Comparison of ENCODE assay signal across 29 mouse cellular contexts in genomic region chr6:5269641-5270040, GRCm38 (mm10). TPM values are rescaled to one million over a fixed set of nuclear protein-coding genes. Genes with fewer than 3 reads are reported as not detected.
A peak's percentile ranks its signal among the peaks of the same experiment; 100 is the strongest.
DNase-seq lines count a peak whose midpoint lies in the region; ATAC-seq and TF ChIP-seq lines count a peak whose summit lies in the region.
"Had no signal": no experiment of that assay in that cellular context is flagged by ENCODE, and none has a peak within 500 bp of the region (broad histone marks: within the 10 kb centered on the region; RNA-seq: fewer than 3 reads in every experiment).

No protein-coding gene starts in this region.

- no peak overlapping the region for H3K4me3 ChIP-seq in hindbrain, embryonic 13.5 days
- H3K4me3 ChIP-seq in hindbrain, embryonic 11.5 days (ENCODE audit: low read depth, low read length): no peak overlapping the region
- no peak overlapping the region for H3K4me3 ChIP-seq in hindbrain, postnatal 0 days (ENCODE audit: low read length)
- no peak overlapping the region for H3K4me3 ChIP-seq in hindbrain, embryonic 10.5 days
- no peak overlapping the region for H3K4me3 ChIP-seq in midbrain, postnatal 0 days (ENCODE audit: low read depth, low read length)
- H3K4me3 ChIP-seq in midbrain, embryonic 16.5 days (ENCODE audit: low read depth, low read length): no peak overlapping the region
- H3K4me3 ChIP-seq: embryonic facial prominence, embryonic 12.5 days; embryonic facial prominence, embryonic 15.5 days; gastrocnemius, adult 2 months; heart, embryonic 10.5 days; heart, embryonic 13.5 days; intestine, embryonic 15.5 days had no signal

- no peaks in the 10 kb centered on the region for H3K27me3 ChIP-seq in hindbrain, embryonic 13.5 days
- no peaks in the 10 kb centered on the region for H3K27me3 ChIP-seq in hindbrain, embryonic 11.5 days (ENCODE audit: control insufficient read depth, insufficient read depth, low read length)
- no peaks in the 10 kb centered on the region for H3K27me3 ChIP-seq in hindbrain, postnatal 0 days (ENCODE audit: insufficient read depth, low read length)
- H3K27me3 ChIP-seq in hindbrain, embryonic 10.5 days (ENCODE audit: insufficient read depth, poor library complexity, severe bottlenecking): no peaks in the 10 kb centered on the region
- no peaks in the 10 kb centered on the region for H3K27me3 ChIP-seq in midbrain, postnatal 0 days (ENCODE audit: insufficient read depth, low read length)
- H3K27me3 ChIP-seq in midbrain, embryonic 16.5 days (ENCODE audit: control insufficient read depth, insufficient read depth, low read depth, low read length): no peaks in the 10 kb centered on the region
- H3K27me3 ChIP-seq: CH12.LX; embryonic facial prominence, embryonic 12.5 days; embryonic facial prominence, embryonic 15.5 days; heart, embryonic 13.5 days; intestine, embryonic 15.5 days; Patski had no signal

- 71% methylated on average over 6 of the region's 6 CpGs for WGBS in hindbrain, embryonic 13.5 days
- 81% methylated on average over 6 of the region's 6 CpGs for WGBS in hindbrain, embryonic 11.5 days
- WGBS in hindbrain, postnatal 0 days: 70% methylated on average over 6 of the region's 6 CpGs
- WGBS in hindbrain, embryonic 10.5 days: 89% methylated on average over 6 of the region's 6 CpGs
- WGBS in midbrain, postnatal 0 days: 77% methylated on average over 6 of the region's 6 CpGs
- 68% methylated on average over 6 of the region's 6 CpGs for WGBS in midbrain, embryonic 16.5 days

- ATAC-seq in hindbrain, embryonic 13.5 days (ENCODE audit: low FRiP score): no peak
- ATAC-seq in hindbrain, embryonic 11.5 days (ENCODE audit: low FRiP score): no peak
- ATAC-seq in hindbrain, postnatal 0 days: 0 out of 2 replicates have a peak, but pooled peaks have one; percentile 38
- ATAC-seq in midbrain, postnatal 0 days (ENCODE audit: low FRiP score): no peak
- ATAC-seq in midbrain, embryonic 16.5 days: no peak
- ATAC-seq: forebrain, embryonic 14.5 days; forebrain, postnatal 0 days; intestine, embryonic 15.5 days; Patski had no signal

- no peaks in the 10 kb centered on the region for H3K9me3 ChIP-seq in hindbrain, embryonic 13.5 days
- H3K9me3 ChIP-seq in hindbrain, embryonic 11.5 days (ENCODE audit: control insufficient read depth, low read length): no peaks in the 10 kb centered on the region
- no peaks in the 10 kb centered on the region for H3K9me3 ChIP-seq in hindbrain, postnatal 0 days (ENCODE audit: low read length)
- no peaks in the 10 kb centered on the region for H3K9me3 ChIP-seq in hindbrain, embryonic 10.5 days
- H3K9me3 ChIP-seq in midbrain, postnatal 0 days (ENCODE audit: low read length): no peaks in the 10 kb centered on the region
- no peaks in the 10 kb centered on the region for H3K9me3 ChIP-seq in midbrain, embryonic 16.5 days (replicated peaks; ENCODE audit: control insufficient read depth, low read length, poor library complexity, severe bottlenecking)
- H3K9me3 ChIP-seq: embryonic facial prominence, embryonic 12.5 days; embryonic facial prominence, embryonic 15.5 days; G1E; heart, embryonic 10.5 days; heart, embryonic 13.5 days; intestine, embryonic 15.5 days had no signal

- H3K4me1 ChIP-seq in hindbrain, embryonic 13.5 days (replicated peaks): no peaks in the 10 kb centered on the region; the same call in 1 of the 2 replicates
- H3K4me1 ChIP-seq in hindbrain, embryonic 11.5 days (replicated peaks; ENCODE audit: control insufficient read depth, insufficient read depth, low read length): no peaks in the 10 kb centered on the region
- no peaks in the 10 kb centered on the region for H3K4me1 ChIP-seq in hindbrain, postnatal 0 days (ENCODE audit: insufficient read depth, low read length)
- no peaks in the 10 kb centered on the region for H3K4me1 ChIP-seq in hindbrain, embryonic 10.5 days (replicated peaks)
- H3K4me1 ChIP-seq in midbrain, postnatal 0 days (ENCODE audit: insufficient read depth, low read length): no peaks in the 10 kb centered on the region
- no peaks in the 10 kb centered on the region for H3K4me1 ChIP-seq in midbrain, embryonic 16.5 days (ENCODE audit: control insufficient read depth, insufficient read depth, low read length)
- H3K4me1 ChIP-seq: embryonic facial prominence, embryonic 12.5 days; embryonic facial prominence, embryonic 15.5 days; heart, embryonic 10.5 days; heart, embryonic 13.5 days; intestine, embryonic 15.5 days had no signal

- no peak overlapping the region for H3K4me2 ChIP-seq in hindbrain, embryonic 13.5 days
- no peak overlapping the region for H3K4me2 ChIP-seq in hindbrain, embryonic 11.5 days (replicated peaks; ENCODE audit: low read depth, low read length)
- H3K4me2 ChIP-seq in hindbrain, postnatal 0 days (ENCODE audit: low read depth, low read length): no peak overlapping the region
- H3K4me2 ChIP-seq in midbrain, postnatal 0 days (ENCODE audit: low read depth, low read length, poor library complexity, severe bottlenecking): no peak overlapping the region
- H3K4me2 ChIP-seq in midbrain, embryonic 16.5 days (ENCODE audit: low read length): no peak overlapping the region
- H3K4me2 ChIP-seq: embryonic facial prominence, embryonic 12.5 days; embryonic facial prominence, embryonic 15.5 days; heart, embryonic 13.5 days; intestine, embryonic 15.5 days had no signal

- no peak overlapping the region for H3K9ac ChIP-seq in hindbrain, embryonic 13.5 days
- no peak overlapping the region for H3K9ac ChIP-seq in hindbrain, embryonic 11.5 days (ENCODE audit: low read depth, low read length)
- H3K9ac ChIP-seq in hindbrain, postnatal 0 days (replicated peaks; ENCODE audit: low read length): no peak overlapping the region
- H3K9ac ChIP-seq in midbrain, postnatal 0 days (replicated peaks; ENCODE audit: low read length, poor library complexity, severe bottlenecking): no peak overlapping the region
- H3K9ac ChIP-seq in midbrain, embryonic 16.5 days (ENCODE audit: low read depth, low read length): no peak overlapping the region
- H3K9ac ChIP-seq: embryonic facial prominence, embryonic 12.5 days; embryonic facial prominence, embryonic 15.5 days; forebrain, postnatal 0 days; heart, embryonic 13.5 days; intestine, embryonic 15.5 days had no signal

- TF ChIP-seq CTCF in hindbrain, postnatal 0 days (IDR thresholded peaks at IDR 0.05; ENCODE audit: low read depth): no peak
- no peak for TF ChIP-seq CTCF in midbrain, postnatal 0 days (IDR thresholded peaks at IDR 0.05)

- H3K27ac ChIP-seq in hindbrain, embryonic 13.5 days: 0 out of 2 replicates have a peak overlapping the region, but pooled peaks have one; percentile 23
- no peak overlapping the region for H3K27ac ChIP-seq in hindbrain, embryonic 11.5 days (ENCODE audit: low read depth, low read length)
- no peak overlapping the region for H3K27ac ChIP-seq in hindbrain, postnatal 0 days
- H3K27ac ChIP-seq in hindbrain, embryonic 10.5 days: no peak overlapping the region
- no peak overlapping the region for H3K27ac ChIP-seq in midbrain, postnatal 0 days (ENCODE audit: low read depth, low read length)
- no peak overlapping the region for H3K27ac ChIP-seq in midbrain, embryonic 16.5 days (ENCODE audit: low read length)
- H3K27ac ChIP-seq: embryonic facial prominence, embryonic 12.5 days; embryonic facial prominence, embryonic 15.5 days; gastrocnemius, adult 2 months; heart, embryonic 10.5 days; heart, embryonic 13.5 days; intestine, embryonic 15.5 days had no signal

- H3K36me3 ChIP-seq in hindbrain, embryonic 13.5 days: peaks cover 2% of the 10 kb centered on the region; the same call in 1 of the 2 replicates
- H3K36me3 ChIP-seq in hindbrain, embryonic 11.5 days (ENCODE audit: control insufficient read depth, insufficient read depth, low read length): no peaks in the 10 kb centered on the region
- H3K36me3 ChIP-seq in hindbrain, postnatal 0 days (ENCODE audit: insufficient read depth, low read length): no peaks in the 10 kb centered on the region
- peaks cover 14% of the 10 kb centered on the region for H3K36me3 ChIP-seq in hindbrain, embryonic 10.5 days
- H3K36me3 ChIP-seq in midbrain, postnatal 0 days (ENCODE audit: insufficient read depth, low read length): no peaks in the 10 kb centered on the region
- H3K36me3 ChIP-seq in midbrain, embryonic 16.5 days (ENCODE audit: control insufficient read depth, insufficient read depth, low read length): no peaks in the 10 kb centered on the region
- H3K36me3 ChIP-seq: embryonic facial prominence, embryonic 12.5 days; embryonic facial prominence, embryonic 15.5 days had no signal

- DNase-seq in hindbrain, embryonic 11.5 days (ENCODE audit: low spot score): no peak
- DNase-seq in hindbrain, postnatal 0 days (ENCODE audit: low spot score): peak; percentile 1
- no peak for DNase-seq in hindbrain, embryonic 10.5 days (ENCODE audit: low spot score)
- peak; percentile 22 for DNase-seq in midbrain, postnatal 0 days (ENCODE audit: low spot score)
- DNase-seq: adrenal gland, postnatal 10 days; adrenal gland, postnatal 36 days; B cell, adult 2 months; cerebellum, adult 11 months; cerebellum, adult 2 months; cerebellum, adult 9-11 months; cerebellum, postnatal 25 days; forebrain, postnatal 0 days; gastrocnemius, adult 2 months; gastrocnemius, postnatal 14 days; heart, adult 18-20 months; heart, postnatal 14 days; heart, postnatal 4 days; kidney, adult 11 months had no signal

RNA-seq across cellular contexts. Expression of gene Pon3, which starts 13.6 kb away (rescaled TPM):
- 6.3 and 7.2 TPM in 2 replicates for polyA plus RNA-seq in hindbrain, embryonic 13.5 days (2015; fragmentation: Nextera tagmentation; extraction: Ambion mirVana)
- 7.2 and 8.1 TPM in 2 replicates for polyA plus RNA-seq in hindbrain, embryonic 11.5 days (2014; fragmentation: Nextera tagmentation; extraction: Ambion mirVana)
- total RNA-seq in hindbrain, postnatal 0 days (2014; rRNA removed): 4.1 and 5.2 TPM in 2 replicates
- polyA plus RNA-seq in hindbrain, postnatal 0 days (2015; fragmentation: Nextera tagmentation; extraction: Ambion mirVana): 5.8 and 6.2 TPM in 2 replicates
- 5.8 and 6.4 TPM in 2 replicates for polyA plus RNA-seq in hindbrain, embryonic 10.5 days (2016; fragmentation: Nextera tagmentation; extraction: Ambion mirVana)
- total RNA-seq in midbrain, postnatal 0 days (2014; rRNA removed): 0.99 and 4.7 TPM in 2 replicates
- 3.0 and 4.0 TPM in 2 replicates for polyA plus RNA-seq in midbrain, postnatal 0 days (2015; fragmentation: Nextera tagmentation; extraction: Ambion mirVana)
- 3.6 and 4.0 TPM in 2 replicates for polyA plus RNA-seq in midbrain, embryonic 16.5 days (2015; fragmentation: Nextera tagmentation; extraction: Ambion mirVana)

RNA-seq across cellular contexts. Expression of gene Pon2, which starts 28.6 kb away (rescaled TPM):
- 33.2 and 33.6 TPM in 2 replicates for polyA plus RNA-seq in hindbrain, embryonic 13.5 days (2015; fragmentation: Nextera tagmentation; extraction: Ambion mirVana)
- polyA plus RNA-seq in hindbrain, embryonic 11.5 days (2014; fragmentation: Nextera tagmentation; extraction: Ambion mirVana): 31.2 and 33.0 TPM in 2 replicates
- total RNA-seq in hindbrain, postnatal 0 days (2014; rRNA removed): 17.9 TPM in 2 replicates
- 50.4 and 56.2 TPM in 2 replicates for polyA plus RNA-seq in hindbrain, postnatal 0 days (2015; fragmentation: Nextera tagmentation; extraction: Ambion mirVana)
- polyA plus RNA-seq in hindbrain, embryonic 10.5 days (2016; fragmentation: Nextera tagmentation; extraction: Ambion mirVana): 32.1 and 32.4 TPM in 2 replicates
- total RNA-seq in midbrain, postnatal 0 days (2014; rRNA removed): 21.1 TPM in 2 replicates
- 29.9 and 30.8 TPM in 2 replicates for polyA plus RNA-seq in midbrain, postnatal 0 days (2015; fragmentation: Nextera tagmentation; extraction: Ambion mirVana)
- 25.7 and 27.7 TPM in 2 replicates for polyA plus RNA-seq in midbrain, embryonic 16.5 days (2015; fragmentation: Nextera tagmentation; extraction: Ambion mirVana)

Comparison
In these comparisons a context has a peak if more than half of its experiments do, and no peak if none do; other contexts are left out.
1. DNase-seq: peak in hindbrain, postnatal 0 days (single experiment) and midbrain, postnatal 0 days (single experiment); none in hindbrain, embryonic 11.5 days (single experiment) and hindbrain, embryonic 10.5 days (single experiment).